Mouse (Mus musculus): ENCODE measurements around the gene Ltv1.

- TF ChIP-seq POLR2A (IDR thresholded peaks at IDR 0.05; ENCODE audit: low read depth, low read length) (no peak), CTCF (IDR thresholded peaks at IDR 0.05; ENCODE audit: extremely low read depth, insufficient read depth, insufficient read length, insufficient replicate concordance) (no peak)
These were observed 19.4 kb upstream of the Ltv1 start for GRCm38 (mm10) chr10:13212326-13212725.

Measured in spleen, adult 2 months (tissue).